Mouse (Mus musculus) layer of hippocampus, adult 2 months (tissue): ENCODE data around the gene Prss42. TPM values are rescaled to one million over a fixed set of nuclear protein-coding genes. Genes with fewer than 3 reads are reported as not detected.

ENCODE experiments used
- DNase-seq, 2 experiments: peaks; one replicate each; pipeline ENCODE4 v3.0.0; 2022; ENCODE audit warnings: low spot score in 2 of 2
- H3K27ac ChIP-seq: fragments of 200-600 bp; 2 replicates; pipeline ENCODE4 v1.8.1; 2022
- H3K4me3 ChIP-seq: fragments of 200-600 bp; 2 replicates; pipeline ENCODE4 v1.8.1; 2022; ENCODE audit warnings: mild to moderate bottlenecking
- CTCF ChIP-seq: fragments of 200-600 bp; conservative IDR thresholded peaks from 2 replicates; pipeline ENCODE4 v1.8.1; 2022; ENCODE audit warnings: antibody characterized with exemption, mild to moderate bottlenecking, moderate library complexity
- total RNA-seq, 2 experiments: library from RNA; stranded (reverse); gene quantifications; 2 replicates each; pipeline ENCODE4 v1.2.3; 2021

Prss42 gene
- total RNA-seq, 2 experiments from 2014 or later = not detected

- TF ChIP-seq CTCF = no peak
- Histone ChIP-seq H3K4me3 (no peak within 1 kb of the TSS), H3K27ac (no peak within 1 kb of the TSS)
- no peak for DNase-seq
Measured at GRCm38 (mm10) chr9:110844206-110844605, 46.2 kb downstream of the Prss42 start, which contains the start of gene Prss46. Gene Prss46, plus strand, starts transcription at chr9:110844506.

- no peak for DNase-seq
- Histone ChIP-seq H3K4me3 (no peak overlapping the region), H3K27ac (no peak overlapping the region)
- TF ChIP-seq CTCF = no peak
Measured at GRCm38 (mm10) chr9:110849162-110849561, 51.2 kb downstream of the Prss42 start.

Other genes starting within 250 kb of the Prss42 start
- 1 to 10 TPM; 1.9 to 3.4 TPM for gene Nradd, start 173.7 kb upstream of the Prss42 start, total RNA-seq
- gene Nbeal2, start 144.0 kb upstream of the Prss42 start, total RNA-seq = 10 to 100 TPM; 17.7 to 18.0 TPM
- gene Ccdc12, start 141.7 kb upstream of the Prss42 start, total RNA-seq = 10 to 100 TPM; 50.2 to 66.0 TPM
- gene Myl3, start 56.3 kb upstream of the Prss42 start, total RNA-seq = not detected
- gene Pth1r, start 51.0 kb upstream of the Prss42 start, total RNA-seq = 1 to 10 TPM; 4.4 to 5.0 TPM
- not detected for gene Prss44, start 15.8 kb downstream of the Prss42 start, total RNA-seq
- under 1 TPM; 0.15 to 0.25 TPM for gene Prss43, start 28.5 kb downstream of the Prss42 start, total RNA-seq
- gene Prss45, start 36.4 kb downstream of the Prss42 start, total RNA-seq = under 1 TPM in 1 of 2 experiments, not detected in 1; 0.51 TPM
- not detected for gene Prss46, start 46.3 kb downstream of the Prss42 start, total RNA-seq
- gene Prss50, start 59.8 kb downstream of the Prss42 start, total RNA-seq = under 1 TPM; 0.32 to 0.51 TPM
- gene Als2cl, start 81.7 kb downstream of the Prss42 start, total RNA-seq = 10 to 100 TPM in 1 of 2 experiments, 1 to 10 TPM in 1; 9.1 to 14.6 TPM
- gene Tmie, start 81.9 kb downstream of the Prss42 start, total RNA-seq = 1 to 10 TPM; 1.9 to 2.0 TPM
- gene Fam240a, start 118.7 kb downstream of the Prss42 start, total RNA-seq = not detected
- gene Tdgf1, start 148.0 kb downstream of the Prss42 start, total RNA-seq = under 1 TPM; 0.49 TPM
- gene Lrrc2, start 153.4 kb downstream of the Prss42 start, total RNA-seq = 1 to 10 TPM; 1.5 to 3.5 TPM
- under 1 TPM; 0.59 TPM for gene Rtp3, start 192.4 kb downstream of the Prss42 start, total RNA-seq
- gene Ltf, start 221.1 kb downstream of the Prss42 start, total RNA-seq = not detected